Mouse (Mus musculus) neural tube, embryonic 14.5 days (tissue): ENCODE measurements at regions not wholly inside any gene's neighbourhood (a gene's known extent, or its start where the extent isn't known, plus 50 kb on each side); places are given as distances from the start of the nearest gene placed in this dataset.
A peak's percentile ranks its signal among the peaks of the same experiment; 100 is the strongest.

Experiments used
- ATAC-seq: fragments of 200-750 bp; cut with Nextera tagmentation; 2 replicates; pipeline ENCODE4 v1.8.0; 2017; ENCODE audit warnings: low read depth, mild to moderate bottlenecking, moderate TSS enrichment, moderate library complexity
- H3K27ac ChIP-seq: fragments of 300-500 bp; sonication (generic); 2 replicates; pipeline ENCODE4 v1.5.1; 2014; ENCODE audit warnings: low read depth, mild to moderate bottlenecking, control low read depth, low read length, moderate library complexity, mixed read lengths
- H3K27me3 ChIP-seq: fragments of 300-500 bp; sonication (generic); 2 replicates; pipeline ENCODE4 v1.6.1; 2014; ENCODE audit warnings: low read length; ENCODE audit not compliant: control insufficient read depth, insufficient read depth
- H3K36me3 ChIP-seq: fragments of 300-500 bp; sonication (generic); 2 replicates; pipeline ENCODE4 v1.6.1; 2014; ENCODE audit warnings: low read length, mixed read lengths; ENCODE audit not compliant: control insufficient read depth, insufficient read depth
- H3K4me1 ChIP-seq: fragments of 300-500 bp; sonication (generic); 2 replicates; pipeline ENCODE4 v1.6.1; 2014; ENCODE audit warnings: low read length; ENCODE audit not compliant: control insufficient read depth, insufficient read depth
- H3K4me2 ChIP-seq: fragments of 300-500 bp; sonication (generic); 2 replicates; pipeline ENCODE4 v1.6.1; 2014; ENCODE audit warnings: mild to moderate bottlenecking, low read depth, low read length, control low read depth
- H3K4me3 ChIP-seq: fragments of 300-500 bp; sonication (generic); 2 replicates; pipeline ENCODE4 v1.5.1; 2014; ENCODE audit warnings: low read depth, low read length, control low read depth, mixed read lengths
- H3K9ac ChIP-seq: fragments of 300-500 bp; sonication (generic); replicated peaks from 2 replicates; pipeline ENCODE4 v1.6.1; 2014; ENCODE audit warnings: low read depth, mild to moderate bottlenecking, control low read depth, low read length, mixed read lengths
- H3K9me3 ChIP-seq: fragments of 300-500 bp; sonication (generic); 2 replicates; pipeline ENCODE4 v1.6.1; 2016; ENCODE audit warnings: low read length; ENCODE audit not compliant: control insufficient read depth
- WGBS: fragments of 180-500 bp; shearing (Covaris S2); extraction: QIAGEN DNeasy Blood & Tissue Kit; methylation state at CpG from one replicate; pipeline ENCODE4 v1.1.7; 2014; 5-methylcytosine and 5-hydroxymethylcytosine counted together

GRCm38 (mm10) chr1:61084732-61085131, 107.0 kb downstream of the Icos start:
- Histone ChIP-seq H3K4me2 (no peak overlapping the region), H3K27ac (no peak overlapping the region), H3K36me3 (no peaks in the 10 kb centered on the region), H3K9ac (no peak overlapping the region), H3K4me1 (no peaks in the 10 kb centered on the region), H3K27me3 (no peaks in the 10 kb centered on the region), H3K4me3 (no peak overlapping the region), H3K9me3 (no peaks in the 10 kb centered on the region)
- no peak for ATAC-seq

- Histone ChIP-seq H3K4me1 (no peaks in the 10 kb centered on the region), H3K27me3 (no peaks in the 10 kb centered on the region), H3K4me2 (no peak overlapping the region), H3K4me3 (no peak overlapping the region), H3K9me3 (no peaks in the 10 kb centered on the region), H3K27ac (no peak overlapping the region), H3K36me3 (no peaks in the 10 kb centered on the region), H3K9ac (no peak overlapping the region)
- ATAC-seq = no peak
- WGBS = 87% methylated on average over 5 of the region's 5 CpGs
These were observed 109.1 kb downstream of the Icos start for GRCm38 (mm10) chr1:61086811-61087210.

DNA sequence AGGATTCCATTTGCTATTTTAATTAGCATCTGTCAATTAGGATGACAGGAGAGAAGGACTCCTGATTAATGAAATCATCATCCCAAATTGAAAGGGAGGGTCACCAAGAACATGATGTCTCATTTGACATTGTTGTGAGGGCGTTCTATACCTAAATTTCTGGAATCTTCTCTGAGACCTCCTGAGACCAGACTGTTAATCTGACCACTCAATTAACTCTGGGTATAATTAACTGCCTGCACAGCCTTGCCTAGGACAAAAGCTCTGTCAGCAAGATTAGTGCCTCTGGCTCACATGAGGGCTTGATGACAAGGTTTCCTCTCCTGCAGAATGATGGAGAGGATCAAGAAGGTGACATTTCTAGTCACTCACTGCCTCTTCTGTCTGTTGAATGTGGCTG, 113.1 kb downstream of the Icos start:
- no peak overlapping the region for H3K4me3 ChIP-seq
- ATAC-seq = no peak
- H3K27me3 ChIP-seq = no peaks in the 10 kb centered on the region
- H3K4me2 ChIP-seq = no peak overlapping the region
- no peak overlapping the region for H3K27ac ChIP-seq
- H3K36me3 ChIP-seq = no peaks in the 10 kb centered on the region
- no peaks in the 10 kb centered on the region for H3K9me3 ChIP-seq
- WGBS = 15% methylated on average over 1 of the region's 1 CpGs
- no peak overlapping the region for H3K9ac ChIP-seq
- no peaks in the 10 kb centered on the region for H3K4me1 ChIP-seq

DNA sequence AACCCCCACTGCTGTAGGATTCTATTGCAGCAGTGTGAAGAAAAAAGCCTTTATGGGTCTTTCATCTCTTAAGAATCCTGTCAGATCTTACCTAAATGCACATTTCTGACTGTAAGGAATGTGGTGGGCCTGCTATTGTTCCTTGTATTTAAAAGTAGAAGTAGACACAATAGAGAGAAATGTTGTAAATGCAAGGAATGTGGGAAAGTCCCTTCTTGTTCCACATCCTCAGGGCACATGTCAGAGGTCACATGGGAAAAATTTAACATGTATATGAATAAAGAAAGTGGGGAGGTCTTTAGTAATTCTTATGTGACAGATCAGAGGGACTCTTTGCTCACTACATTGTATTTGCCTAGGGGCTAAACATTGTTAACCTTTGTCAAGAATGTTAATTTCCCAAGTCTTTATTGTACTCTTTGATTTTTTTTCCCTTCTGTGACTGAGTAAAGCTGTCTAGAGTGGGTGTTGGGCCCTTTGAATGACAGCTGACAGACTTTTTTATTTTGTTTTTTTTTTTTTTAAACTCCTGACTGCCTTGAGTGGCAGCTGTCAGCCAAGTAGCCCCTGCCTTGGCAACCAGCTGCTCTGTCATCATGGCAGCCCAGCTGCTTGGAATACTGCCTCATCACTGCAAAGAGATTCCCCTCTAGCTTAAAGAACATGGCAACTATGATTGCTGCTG, 117.9 kb downstream of the Icos start:
- no peak overlapping the region for H3K9ac ChIP-seq
- H3K36me3 ChIP-seq = no peaks in the 10 kb centered on the region
- no peak overlapping the region for H3K4me3 ChIP-seq
- no peak overlapping the region for H3K27ac ChIP-seq
- ATAC-seq = no peak
- no peaks in the 10 kb centered on the region; the same call in 1 of the 2 replicates for H3K4me1 ChIP-seq
- H3K27me3 ChIP-seq = no peaks in the 10 kb centered on the region
- H3K4me2 ChIP-seq = no peak overlapping the region
- no peaks in the 10 kb centered on the region for H3K9me3 ChIP-seq

DNA sequence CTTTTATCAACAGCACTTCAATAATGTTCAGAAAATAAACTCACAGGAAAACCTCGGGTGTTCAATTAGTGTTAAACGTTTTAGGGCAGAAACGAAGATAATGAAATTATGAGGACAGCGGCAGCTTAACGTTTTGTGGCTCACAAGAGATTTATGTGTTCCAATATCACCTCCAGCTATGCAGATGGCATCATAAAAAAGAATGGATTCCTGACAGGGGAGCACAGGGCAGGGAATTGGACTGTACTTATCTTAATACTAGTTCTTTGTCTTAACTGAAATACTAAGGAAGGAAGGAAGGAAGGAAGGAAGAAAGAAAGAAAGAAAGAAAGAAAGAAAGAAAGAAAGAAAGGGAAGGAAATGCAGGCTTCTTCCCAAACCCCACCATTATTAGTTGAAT, 121.6 kb downstream of the Icos start:
- no peaks in the 10 kb centered on the region for H3K36me3 ChIP-seq
- H3K4me3 ChIP-seq = no peak overlapping the region
- H3K9ac ChIP-seq = no peak overlapping the region
- H3K27ac ChIP-seq = no peak overlapping the region
- ATAC-seq = peak; percentile 64; the same call in 1 of the 2 replicates
- no peak overlapping the region for H3K4me2 ChIP-seq
- no peaks in the 10 kb centered on the region for H3K27me3 ChIP-seq
- H3K9me3 ChIP-seq = no peaks in the 10 kb centered on the region
- WGBS = 19% methylated on average over 5 of the region's 5 CpGs
- H3K4me1 ChIP-seq = no peaks in the 10 kb centered on the region; the same call in 1 of the 2 replicates

GRCm38 (mm10) chr1:61101679-61102078, 124.0 kb downstream of the Icos start:
- Histone ChIP-seq H3K27me3 (no peaks in the 10 kb centered on the region), H3K9me3 (no peaks in the 10 kb centered on the region), H3K4me2 (no peak overlapping the region), H3K9ac (no peak overlapping the region), H3K27ac (no peak overlapping the region), H3K36me3 (no peaks in the 10 kb centered on the region), H3K4me1 (no peaks in the 10 kb centered on the region; the same call in 1 of the 2 replicates), H3K4me3 (no peak overlapping the region)
- 54% methylated on average over 4 of the region's 4 CpGs for WGBS
- peak; percentile 86 for ATAC-seq

GRCm38 (mm10) chr1:61102346-61102745, 124.6 kb downstream of the Icos start:
- WGBS = 72% methylated on average over 5 of the region's 5 CpGs
- Histone ChIP-seq H3K9ac (no peak overlapping the region), H3K36me3 (no peaks in the 10 kb centered on the region), H3K4me3 (no peak overlapping the region), H3K27ac (no peak overlapping the region), H3K4me2 (no peak overlapping the region), H3K4me1 (no peaks in the 10 kb centered on the region; the same call in 1 of the 2 replicates), H3K9me3 (no peaks in the 10 kb centered on the region), H3K27me3 (no peaks in the 10 kb centered on the region)
- ATAC-seq = no peak

DNA sequence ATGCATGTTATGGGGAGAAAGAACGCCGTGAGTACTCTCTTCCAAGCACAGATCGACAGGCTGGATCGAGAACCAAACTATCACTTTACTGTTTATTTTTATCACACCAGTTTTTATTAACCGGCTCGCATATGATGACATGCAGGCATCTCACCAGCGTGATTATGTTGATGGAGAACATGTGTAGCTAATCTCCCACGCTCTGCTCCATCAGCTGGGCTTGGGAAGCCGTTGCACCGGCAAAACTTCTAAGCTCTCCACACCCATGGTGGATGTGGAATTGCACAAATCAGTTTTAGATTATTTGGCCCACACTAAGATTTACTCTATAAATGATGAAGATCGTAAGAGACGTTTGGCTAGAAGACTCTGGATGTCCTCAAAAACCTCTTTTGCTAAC, 125.9 kb downstream of the Icos start:
- Histone ChIP-seq H3K4me3 (no peak overlapping the region), H3K27ac (no peak overlapping the region), H3K36me3 (no peaks in the 10 kb centered on the region), H3K9ac (no peak overlapping the region), H3K27me3 (no peaks in the 10 kb centered on the region), H3K4me1 (no peaks in the 10 kb centered on the region), H3K4me2 (no peak overlapping the region), H3K9me3 (no peaks in the 10 kb centered on the region)
- 86% methylated on average over 12 of the region's 12 CpGs for WGBS
- no peak for ATAC-seq

DNA sequence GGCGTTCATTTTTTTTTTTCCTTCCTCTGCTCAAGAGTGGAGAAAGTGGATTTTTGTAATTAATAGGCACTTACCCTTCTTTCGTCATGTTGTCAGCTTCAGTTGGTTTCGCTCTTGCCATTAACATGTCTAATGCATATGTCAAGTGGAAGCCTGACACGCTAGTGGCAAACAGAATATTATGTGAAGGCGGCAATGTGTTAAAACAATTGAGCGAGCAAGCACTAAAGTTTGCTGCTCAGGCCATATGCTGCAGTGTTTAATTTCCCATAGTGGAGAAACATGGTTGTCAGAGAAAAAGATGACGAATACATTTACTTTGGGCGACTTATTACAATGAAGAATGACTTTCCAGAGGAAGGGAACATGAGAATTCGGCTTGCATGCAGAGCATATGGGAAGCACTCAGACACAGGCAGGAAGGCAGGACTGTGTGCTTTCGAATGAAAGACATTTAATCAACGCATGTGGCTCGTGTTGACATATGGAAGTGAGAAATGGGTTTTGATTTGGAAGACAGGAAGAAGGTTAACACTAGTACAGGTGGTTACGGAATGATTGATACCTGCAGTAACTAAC, 134.1 kb downstream of the Icos start:
- 76% methylated on average over 13 of the region's 13 CpGs for WGBS
- no peaks in the 10 kb centered on the region for H3K27me3 ChIP-seq
- no peak overlapping the region for H3K4me3 ChIP-seq
- ATAC-seq = no peak
- no peak overlapping the region for H3K9ac ChIP-seq
- H3K4me1 ChIP-seq = no peaks in the 10 kb centered on the region
- H3K27ac ChIP-seq = no peak overlapping the region
- H3K4me2 ChIP-seq = no peak overlapping the region
- H3K9me3 ChIP-seq = no peaks in the 10 kb centered on the region
- no peaks in the 10 kb centered on the region for H3K36me3 ChIP-seq
